Mouse (Mus musculus) CD8-positive naive resting alpha-beta T cell, adult 2 months (primary cell): Measurements from ENCODE around the gene Eif2s2.
"Not testable (repeated sequence)": the region's sequence is repeated elsewhere in the genome, so short reads cannot be mapped to it uniquely, and the experiment has no call there.

Experiments
- DNase-seq, 2 experiments: peaks; one replicate each; pipeline ENCODE4 v3.0.0; 2022; ENCODE audit warnings: low read depth in 2 of 2, low spot score in 2 of 2

Eif2s2 gene

GRCm38 (mm10) chr2:154892201-154893044, at the start of gene Eif2s2:
TSS of gene Eif2s2 (minus strand) at chr2:154892935.
- DNase-seq, result peak; percentile 93 to 94

- DNase-seq, result no peak
Measured at GRCm38 (mm10) chr2:154941952-154942351, 49.2 kb upstream of the Eif2s2 start.

- DNase-seq, result no peak
Measured at GRCm38 (mm10) chr2:154937547-154938390, 45.0 kb upstream of the Eif2s2 start.

GRCm38 (mm10) chr2:154936536-154937155, 43.9 kb upstream of the Eif2s2 start:
- no peak for DNase-seq

GRCm38 (mm10) chr2:154936106-154936505, 43.4 kb upstream of the Eif2s2 start:
- DNase-seq, result no peak

GRCm38 (mm10) chr2:154933884-154934283, 41.1 kb upstream of the Eif2s2 start:
- DNase-seq, result peak in 1 of 2 experiments; percentile 13

GRCm38 (mm10) chr2:154928298-154928697, 35.6 kb upstream of the Eif2s2 start:
- DNase-seq, result no peak

GRCm38 (mm10) chr2:154926843-154927242, 34.1 kb upstream of the Eif2s2 start:
- no peak for DNase-seq

GRCm38 (mm10) chr2:154925411-154926031, 32.8 kb upstream of the Eif2s2 start:
- no peak for DNase-seq

GRCm38 (mm10) chr2:154922134-154922533, 29.4 kb upstream of the Eif2s2 start:
- DNase-seq, result not testable (repeated sequence)

GRCm38 (mm10) chr2:154920896-154921295, 28.2 kb upstream of the Eif2s2 start:
- DNase-seq, result no peak

GRCm38 (mm10) chr2:154917866-154918641, 25.3 kb upstream of the Eif2s2 start:
- no peak for DNase-seq

- peak in 1 of 2 experiments; percentile 37 for DNase-seq
Measured at GRCm38 (mm10) chr2:154916547-154916946, 23.8 kb upstream of the Eif2s2 start.

- no peak for DNase-seq
Measured at GRCm38 (mm10) chr2:154915922-154916541, 23.3 kb upstream of the Eif2s2 start.

- DNase-seq, result no peak
Measured at GRCm38 (mm10) chr2:154909789-154910188, 17.1 kb upstream of the Eif2s2 start.

GRCm38 (mm10) chr2:154908223-154908622, 15.5 kb upstream of the Eif2s2 start:
- DNase-seq, result not testable (repeated sequence)

- no peak for DNase-seq
Measured at GRCm38 (mm10) chr2:154905796-154906195, 13.1 kb upstream of the Eif2s2 start.

GRCm38 (mm10) chr2:154902111-154902510, 9.4 kb upstream of the Eif2s2 start:
- no peak for DNase-seq

GRCm38 (mm10) chr2:154899412-154899811, 6.7 kb upstream of the Eif2s2 start:
- DNase-seq, result not testable (repeated sequence)

GRCm38 (mm10) chr2:154899004-154899403, 6.3 kb upstream of the Eif2s2 start:
- DNase-seq, result not testable (repeated sequence)
